Mouse (Mus musculus): ENCODE results near the gene 1700011L22Rik.

1700011L22Rik gene

DNA sequence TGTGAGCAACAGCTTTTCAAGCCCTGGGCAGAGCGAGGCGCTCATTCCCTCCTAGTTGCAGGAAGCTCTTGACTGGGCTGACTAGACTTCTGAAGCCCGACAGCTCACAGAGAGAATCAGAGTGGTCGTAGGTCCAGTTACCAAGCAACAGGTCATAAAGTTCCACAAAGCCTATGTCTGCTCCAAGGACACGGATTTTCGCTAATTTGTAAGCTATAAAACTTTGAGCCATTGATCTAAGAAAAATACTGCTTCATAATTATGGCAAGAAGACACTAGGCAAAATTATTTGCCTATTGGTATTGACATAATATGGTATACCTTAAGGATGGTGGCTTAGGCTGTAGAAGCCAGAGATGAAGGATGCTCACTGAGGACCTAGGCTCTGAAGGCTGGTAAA lies at the start of gene 1700011L22Rik:
Gene 1700011L22Rik, minus strand, starts transcription at position 101 of the 400 bp plus-strand sequence.
- no peak for DNase-seq (ENCODE audit: low spot score in 2 of 2)

- DNase-seq (ENCODE audit: low spot score in 2 of 2), result peak; percentile 18 to 56
Measured at GRCm38 (mm10) chr8:79297763-79298162, 49.4 kb upstream of the 1700011L22Rik start.

DNA sequence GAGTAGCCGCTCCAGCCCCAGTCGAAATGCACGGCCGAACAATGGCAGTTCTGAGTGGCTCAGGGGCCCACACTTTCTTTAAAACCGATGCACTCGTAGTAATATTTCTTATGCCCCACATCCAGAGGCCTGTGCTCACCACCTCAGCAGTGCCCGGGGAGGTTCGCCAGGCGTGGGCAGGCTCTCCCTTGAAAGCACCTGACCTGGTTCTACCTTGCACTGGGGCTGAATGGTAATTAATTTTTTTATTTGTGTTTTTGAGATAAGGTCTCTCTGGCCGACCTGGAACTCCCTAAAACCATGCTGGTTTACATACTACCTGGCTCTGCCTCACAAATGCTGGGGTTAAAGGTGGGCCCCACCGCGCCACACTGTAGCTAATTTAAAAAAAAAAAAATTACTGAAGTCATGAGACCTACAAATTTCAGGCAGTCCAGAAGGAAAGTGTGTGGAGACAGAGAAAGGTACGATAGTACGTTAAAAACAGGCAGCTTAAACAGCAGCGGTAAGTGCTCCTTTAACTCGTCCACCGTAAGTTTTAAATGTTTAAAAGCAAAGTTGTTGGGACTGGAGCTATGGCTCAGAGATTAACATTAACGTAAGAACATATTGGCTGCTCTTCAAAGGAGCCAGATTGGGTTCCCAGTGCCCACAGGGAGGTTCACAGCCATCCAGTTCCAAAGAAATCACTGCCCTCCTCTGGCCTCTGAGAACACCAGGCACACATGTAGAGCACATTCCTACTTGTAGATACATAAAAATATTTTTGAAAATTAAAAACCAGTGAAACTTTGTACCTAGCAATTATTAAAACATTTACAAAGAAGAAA lies 47.1 kb upstream of the 1700011L22Rik start:
- no peak for DNase-seq (ENCODE audit: low spot score in 2 of 2)

- DNase-seq (ENCODE audit: low spot score in 2 of 2), result peak; percentile 91 to 97
Measured at GRCm38 (mm10) chr8:79294610-79295275, 46.4 kb upstream of the 1700011L22Rik start, which contains the start of gene Mmaa. Mmaa (minus strand) TSS chr8:79294937.

- DNase-seq (ENCODE audit: low spot score in 2 of 2), result no peak
Measured at GRCm38 (mm10) chr8:79293841-79294240, 45.5 kb upstream of the 1700011L22Rik start.

- no peak for DNase-seq (ENCODE audit: low spot score in 2 of 2)
Measured at GRCm38 (mm10) chr8:79292712-79293264, 44.4 kb upstream of the 1700011L22Rik start.

DNA sequence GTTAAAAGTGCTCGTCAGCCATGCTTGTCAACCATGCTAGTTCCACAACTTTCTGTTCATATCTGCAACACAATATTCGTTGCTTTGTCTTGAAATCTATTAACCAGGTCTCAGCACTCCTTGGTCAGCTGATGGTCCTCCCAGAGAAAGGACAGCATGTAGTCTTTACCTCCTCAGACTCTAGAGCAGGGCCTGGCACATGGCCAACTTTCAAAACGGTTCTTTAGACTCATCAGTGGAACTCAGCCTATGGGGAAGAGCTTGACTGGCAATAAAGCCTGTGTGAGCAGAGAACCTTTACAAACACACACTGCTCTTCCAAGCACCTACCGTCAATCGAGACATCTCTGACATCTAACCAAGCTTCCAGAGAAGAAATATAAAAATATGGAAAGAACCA lies 41.2 kb upstream of the 1700011L22Rik start:
- peak in 1 of 2 experiments; percentile 28 for DNase-seq (ENCODE audit: low spot score in 2 of 2)

GRCm38 (mm10) chr8:79288681-79289080 lies 40.3 kb upstream of the 1700011L22Rik start:
- DNase-seq (ENCODE audit: low spot score in 2 of 2), result no peak

DNA sequence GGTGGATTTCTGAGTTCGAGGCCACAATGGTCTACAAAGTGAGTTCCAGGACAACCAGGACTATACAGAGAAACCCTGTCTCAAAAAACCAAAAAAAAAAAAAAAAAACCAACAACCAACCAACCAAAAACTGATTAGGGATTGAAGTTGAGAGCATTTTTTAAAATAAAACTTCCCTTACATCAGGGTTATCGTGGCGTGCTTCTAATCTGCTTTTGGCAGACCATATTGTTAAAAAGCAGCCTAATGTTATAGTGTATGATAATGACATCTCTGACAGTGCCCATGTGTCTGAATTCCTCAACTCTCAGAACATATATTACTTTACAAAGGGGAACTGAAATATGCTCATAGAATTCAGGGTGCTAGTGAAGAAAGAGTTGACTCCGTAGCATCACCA lies 39.9 kb upstream of the 1700011L22Rik start:
- no peak for DNase-seq (ENCODE audit: low spot score in 2 of 2)

- DNase-seq (ENCODE audit: low spot score in 2 of 2), result no peak
Measured at GRCm38 (mm10) chr8:79286424-79286823, 38.1 kb upstream of the 1700011L22Rik start.

DNA sequence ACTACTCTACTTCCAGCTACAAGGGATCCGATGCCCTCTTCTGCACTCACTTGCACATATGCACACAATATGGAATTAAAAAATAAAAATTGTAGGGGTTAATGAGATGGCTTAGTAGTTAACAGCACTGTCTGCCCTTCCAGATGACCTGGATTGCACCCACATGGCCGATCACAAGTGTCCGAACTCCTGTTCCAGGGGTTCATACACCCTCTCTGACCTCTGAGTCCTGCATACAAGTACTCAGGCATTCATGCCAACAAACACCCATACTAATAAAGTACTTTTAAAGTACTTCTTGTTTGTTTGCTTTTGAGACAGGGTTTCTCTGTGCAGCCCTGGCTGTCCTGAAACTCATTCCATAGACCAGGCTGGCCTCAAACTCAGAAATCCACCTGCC lies 36.3 kb upstream of the 1700011L22Rik start:
- no peak for DNase-seq (ENCODE audit: low spot score in 2 of 2)

- no peak for DNase-seq (ENCODE audit: low spot score in 2 of 2)
Measured at GRCm38 (mm10) chr8:79281376-79281890, 33.1 kb upstream of the 1700011L22Rik start.

- no peak for DNase-seq (ENCODE audit: low spot score in 2 of 2)
Measured at GRCm38 (mm10) chr8:79277264-79277870, 29.0 kb upstream of the 1700011L22Rik start.

DNA sequence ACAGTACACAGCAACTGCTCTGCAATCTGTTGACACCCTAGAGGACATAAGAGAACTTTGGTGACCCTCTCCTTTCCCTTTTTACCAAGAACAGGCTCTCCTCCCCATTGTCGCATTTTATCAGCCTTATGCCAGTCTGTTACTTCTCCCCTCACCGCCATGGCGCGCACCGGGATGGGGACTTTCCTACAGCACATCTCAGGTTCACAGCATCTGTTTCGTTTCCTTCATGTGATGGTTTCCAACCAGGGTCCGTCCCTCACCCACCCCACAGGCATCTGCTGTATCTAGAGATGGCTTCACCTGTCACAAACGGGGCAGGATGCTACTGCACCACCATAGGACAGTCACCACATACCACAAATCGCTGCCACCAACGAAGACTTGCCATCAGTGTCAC lies 26.6 kb upstream of the 1700011L22Rik start:
- no peak for DNase-seq (ENCODE audit: low spot score in 2 of 2)

GRCm38 (mm10) chr8:79273776-79274175 lies 25.4 kb upstream of the 1700011L22Rik start:
- no peak for DNase-seq (ENCODE audit: low spot score in 2 of 2)

DNA sequence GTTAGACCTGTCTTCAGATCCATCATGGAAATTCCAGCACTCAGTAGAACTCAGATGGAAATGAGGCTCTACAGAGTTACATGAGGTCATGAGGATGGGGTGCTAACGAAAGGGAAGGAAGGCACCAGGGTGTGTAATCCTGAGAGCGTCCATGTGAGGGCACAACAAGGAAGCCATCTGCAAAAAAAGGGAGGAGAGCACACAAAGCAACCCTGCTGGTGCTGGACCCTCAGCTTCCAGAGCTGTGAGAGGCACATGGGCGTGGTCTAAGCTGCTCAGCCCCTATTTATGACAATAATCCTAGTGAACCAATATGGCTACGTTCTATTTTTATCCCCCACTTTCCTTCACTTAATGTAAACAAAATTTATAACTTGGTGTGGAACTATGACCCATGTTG lies 24.3 kb upstream of the 1700011L22Rik start:
- no peak for DNase-seq (ENCODE audit: low spot score in 2 of 2)

DNA sequence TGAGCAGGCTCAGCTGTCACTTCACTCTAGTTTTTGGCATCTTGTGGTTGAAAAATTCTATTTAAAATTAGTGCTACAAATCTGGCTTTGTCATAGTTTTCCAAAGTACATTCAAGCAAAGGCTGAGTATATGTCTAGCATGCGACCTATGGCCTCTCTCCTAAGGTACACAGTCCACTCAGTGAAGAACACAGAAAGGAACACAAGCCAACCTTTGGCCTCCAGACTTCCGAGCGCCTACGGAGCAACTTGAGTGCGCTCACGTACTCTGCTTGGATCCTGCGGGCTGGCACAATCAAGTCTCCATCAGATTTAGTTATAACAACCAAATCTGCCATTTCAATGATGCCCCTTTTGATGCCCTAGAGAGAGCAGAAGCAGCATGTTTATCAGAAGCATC lies 20.6 kb upstream of the 1700011L22Rik start:
- DNase-seq (ENCODE audit: low spot score in 2 of 2), result no peak

- DNase-seq (ENCODE audit: low spot score in 2 of 2), result no peak
Measured at GRCm38 (mm10) chr8:79261920-79262319, 13.6 kb upstream of the 1700011L22Rik start.

DNA sequence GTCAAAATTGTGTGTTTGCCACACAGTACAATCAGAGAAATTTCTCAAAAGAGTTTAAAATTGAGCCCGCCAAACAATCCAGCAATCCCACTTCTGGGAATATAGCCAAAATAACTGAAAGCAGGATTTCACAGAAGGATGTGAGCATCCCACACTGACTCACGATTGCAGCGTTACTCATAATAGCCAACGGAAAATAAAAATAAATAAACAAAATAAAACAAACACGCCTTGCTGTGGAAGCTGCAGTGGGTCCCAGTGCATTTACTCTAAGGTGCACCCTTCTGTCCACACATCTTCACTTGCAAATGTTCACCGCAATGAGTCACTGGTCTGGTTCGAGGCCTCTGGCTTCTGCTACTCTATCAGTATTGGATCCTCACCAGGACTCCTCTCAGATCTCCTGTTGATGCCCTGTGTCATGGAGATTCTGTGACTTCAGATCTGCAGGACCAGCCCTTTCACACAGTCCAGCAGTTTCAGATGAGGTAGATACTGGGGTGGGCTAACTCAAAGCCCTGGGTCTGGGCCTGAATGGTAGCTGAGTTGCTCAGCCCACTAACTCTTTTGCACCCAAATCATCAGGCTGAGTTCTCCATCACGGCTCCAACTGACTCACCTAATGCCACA lies 7.8 kb upstream of the 1700011L22Rik start:
- no peak for DNase-seq (ENCODE audit: low spot score in 2 of 2)

GRCm38 (mm10) chr8:79253742-79254141 lies 5.4 kb upstream of the 1700011L22Rik start:
- DNase-seq (ENCODE audit: low spot score in 2 of 2), result no peak

DNA sequence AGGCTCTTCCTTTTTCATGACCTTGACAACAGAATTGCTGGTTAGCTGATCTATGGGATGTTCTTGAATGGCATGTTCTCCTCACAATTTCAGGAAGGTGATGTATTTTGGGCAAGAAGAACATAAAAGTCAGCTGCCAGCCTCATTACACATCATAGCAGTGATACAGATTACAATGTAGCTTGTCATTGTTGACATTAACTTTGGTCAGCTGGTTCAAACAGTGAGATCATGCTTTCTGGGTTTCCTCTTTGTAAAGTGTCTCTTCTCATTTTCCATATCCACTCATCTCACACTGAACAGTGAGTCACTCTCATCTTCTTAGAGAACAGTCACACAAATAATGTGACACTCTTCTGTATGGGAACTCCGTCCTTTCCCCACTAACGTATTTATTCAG lies 4.9 kb downstream of the 1700011L22Rik start:
- no peak for DNase-seq (ENCODE audit: low spot score in 2 of 2)

DNA sequence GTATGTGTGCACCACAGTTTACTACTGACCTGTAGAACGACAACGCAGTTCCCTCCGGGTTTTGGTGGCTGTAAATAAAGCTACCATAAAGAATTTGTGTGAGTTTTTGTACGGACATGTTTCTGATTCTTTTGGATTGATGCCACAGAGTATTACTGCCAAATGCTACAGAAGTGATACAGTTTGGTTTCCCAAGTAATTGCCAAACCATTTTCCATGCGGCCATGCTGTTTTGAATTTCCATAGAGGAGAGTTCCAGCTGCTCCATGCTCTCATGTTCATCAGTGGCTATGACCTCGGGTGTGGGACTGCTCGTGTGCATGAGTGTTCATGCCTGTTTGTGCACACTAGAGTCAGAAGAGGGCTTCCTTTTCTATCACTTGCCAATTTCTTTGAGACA lies 8.4 kb downstream of the 1700011L22Rik start:
- DNase-seq (ENCODE audit: low spot score in 2 of 2), result no peak

Measured in spleen, postnatal 10 days (tissue).